Mouse (Mus musculus): ENCODE results near the gene Tedc2. TPM values are rescaled to one million over a fixed set of nuclear protein-coding genes. Genes with fewer than 3 reads are reported as not detected.

Gene Tedc2
- 21.0 and 24.5 TPM in 2 replicates for polyA plus RNA-seq (2011; ENCODE audit: insufficient read depth, insufficient read length, low read depth, missing spikeins)

DNA sequence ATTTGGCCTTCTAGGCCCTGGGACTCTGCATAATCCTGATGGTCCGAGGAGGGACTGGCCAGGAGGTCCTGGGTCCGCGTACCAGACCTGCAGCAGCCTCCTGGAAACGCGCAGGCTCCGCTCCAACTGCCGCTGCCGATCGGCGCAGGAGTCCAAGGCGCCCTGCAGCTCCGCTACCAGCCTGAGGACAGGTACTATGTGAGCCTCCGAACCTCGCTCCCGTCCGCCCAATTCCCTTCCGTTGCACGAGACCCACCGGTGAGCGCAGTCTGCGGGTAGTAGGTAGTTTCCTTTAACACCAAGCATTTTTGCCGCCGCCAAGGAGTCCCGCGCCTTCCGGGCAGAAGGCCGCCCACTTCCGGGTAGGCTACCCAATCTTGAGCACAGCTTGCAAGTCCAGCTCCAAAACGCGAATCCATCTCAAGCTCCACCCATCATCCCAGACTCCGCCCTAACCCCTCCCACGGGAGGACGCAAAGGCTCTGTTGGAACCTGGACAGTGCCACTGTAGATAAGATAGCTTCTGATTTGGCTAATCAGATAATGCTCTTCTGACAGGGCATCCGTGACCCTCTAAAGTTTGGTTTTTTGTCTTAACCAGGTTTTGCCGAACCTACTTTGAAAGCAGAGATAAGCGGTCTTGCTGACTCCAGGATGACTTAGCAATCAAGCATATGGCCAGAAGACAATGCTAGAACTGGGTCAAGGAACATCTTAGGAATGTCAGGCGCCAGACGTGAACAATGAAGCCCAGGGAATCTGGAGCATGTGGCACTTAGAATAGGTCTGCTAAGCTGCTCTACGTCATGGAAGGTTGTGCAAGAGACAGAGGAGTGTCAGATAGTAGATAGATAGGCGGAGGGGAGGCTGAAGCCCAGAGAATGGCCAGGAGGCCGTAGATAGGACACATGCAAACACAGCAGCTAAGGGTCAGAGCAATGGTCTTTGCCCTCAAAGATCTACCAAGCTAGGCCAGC is at the start of gene Tedc2:
Tedc2 (minus strand) TSS at position 417 of the 977 bp plus-strand sequence.
- Histone ChIP-seq H3K4me3 (ENCODE audit: low read depth, low read length) (peak within 1 kb of the TSS; percentile 85), H3K9ac (ENCODE audit: low read depth, poor library complexity, severe bottlenecking) (peak within 1 kb of the TSS; percentile 67), H3K4me1 (ENCODE audit: control insufficient read depth, insufficient read depth, low read length) (peaks cover 5% of the 10 kb centered on the region), H3K9me3 (replicated peaks; ENCODE audit: control insufficient read depth, insufficient read depth, low read length, poor library complexity, severe bottlenecking) (no peaks in the 10 kb centered on the region), H3K36me3 (ENCODE audit: control insufficient read depth, insufficient read depth, low read length, poor library complexity, severe bottlenecking) (peaks cover 26% of the 10 kb centered on the region), H3K27ac (ENCODE audit: insufficient read depth, low read length) (peak within 1 kb of the TSS; percentile 45), H3K27me3 (ENCODE audit: control insufficient read depth, insufficient read depth, low read length, poor library complexity, severe bottlenecking) (no peaks in the 10 kb centered on the region)
- TF ChIP-seq EP300 (IDR thresholded peaks at IDR 0.05; ENCODE audit: insufficient read depth, low read depth, low read length) (0 out of 2 replicates have a peak, but pooled peaks have one; percentile 18), POLR2A (IDR thresholded peaks at IDR 0.05; ENCODE audit: insufficient read depth, low read length) (peak; percentile 45), CTCF (IDR thresholded peaks at IDR 0.05; ENCODE audit: low read depth, low read length) (no peak)

DNA sequence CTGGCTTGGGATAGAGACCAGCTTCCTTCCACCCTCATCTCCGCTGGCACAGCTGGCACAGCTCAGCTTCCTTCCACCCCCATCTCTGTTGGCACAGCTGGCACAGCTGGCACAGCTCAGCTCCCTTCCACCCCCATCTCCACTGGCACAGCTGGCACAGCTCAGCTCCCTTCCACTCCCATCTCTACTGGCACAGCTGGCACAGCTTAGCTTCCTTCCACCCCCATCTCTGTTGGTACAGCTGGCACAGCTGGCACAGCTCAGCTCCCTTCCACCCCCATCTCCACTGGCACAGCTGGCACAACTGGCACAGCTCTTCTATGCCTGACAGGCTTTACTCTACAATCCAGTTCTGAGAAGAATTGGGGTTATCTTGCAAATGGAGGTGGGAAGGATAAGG is 46.5 kb upstream of the Tedc2 start:
- Histone ChIP-seq H3K4me1 (ENCODE audit: control insufficient read depth, insufficient read depth, low read length) (no peaks in the 10 kb centered on the region), H3K36me3 (ENCODE audit: control insufficient read depth, insufficient read depth, low read length, poor library complexity, severe bottlenecking) (no peaks in the 10 kb centered on the region), H3K9ac (ENCODE audit: low read depth, poor library complexity, severe bottlenecking) (no peak overlapping the region), H3K27me3 (ENCODE audit: control insufficient read depth, insufficient read depth, low read length, poor library complexity, severe bottlenecking) (no peaks in the 10 kb centered on the region), H3K9me3 (replicated peaks; ENCODE audit: control insufficient read depth, insufficient read depth, low read length, poor library complexity, severe bottlenecking) (no peaks in the 10 kb centered on the region), H3K27ac (ENCODE audit: insufficient read depth, low read length) (no peak overlapping the region), H3K4me3 (ENCODE audit: low read depth, low read length) (no peak overlapping the region)
- no peak for TF ChIP-seq EP300 (IDR thresholded peaks at IDR 0.05; ENCODE audit: insufficient read depth, low read depth, low read length)
- TF ChIP-seq POLR2A (IDR thresholded peaks at IDR 0.05; ENCODE audit: insufficient read depth, low read length): no peak
- TF ChIP-seq CTCF (IDR thresholded peaks at IDR 0.05; ENCODE audit: low read depth, low read length): no peak

DNA sequence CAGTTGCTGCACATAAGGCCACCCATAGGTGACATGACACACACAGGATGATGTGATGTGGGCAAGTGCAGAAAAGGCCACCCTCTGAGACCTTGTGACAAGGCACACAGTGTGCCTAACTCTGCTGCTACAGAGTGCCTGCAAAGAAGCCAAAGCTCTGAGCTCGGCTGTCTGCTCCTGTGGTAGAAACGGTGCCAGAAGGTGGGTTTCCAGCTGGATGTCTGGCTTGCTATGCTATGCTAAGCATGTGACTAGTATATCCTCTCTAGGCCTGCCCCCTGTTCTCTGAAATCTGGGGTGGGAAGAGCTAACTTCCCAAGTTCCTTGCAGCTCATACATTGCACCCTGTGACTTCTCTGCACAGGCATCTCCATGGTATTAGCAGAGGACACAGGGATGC is 44.1 kb upstream of the Tedc2 start:
- Histone ChIP-seq H3K27me3 (ENCODE audit: control insufficient read depth, insufficient read depth, low read length, poor library complexity, severe bottlenecking) (no peaks in the 10 kb centered on the region), H3K4me3 (ENCODE audit: low read depth, low read length) (no peak overlapping the region)
- TF ChIP-seq POLR2A (IDR thresholded peaks at IDR 0.05; ENCODE audit: insufficient read depth, low read length) (no peak), EP300 (IDR thresholded peaks at IDR 0.05; ENCODE audit: insufficient read depth, low read depth, low read length) (no peak), CTCF (IDR thresholded peaks at IDR 0.05; ENCODE audit: low read depth, low read length) (no peak)

DNA sequence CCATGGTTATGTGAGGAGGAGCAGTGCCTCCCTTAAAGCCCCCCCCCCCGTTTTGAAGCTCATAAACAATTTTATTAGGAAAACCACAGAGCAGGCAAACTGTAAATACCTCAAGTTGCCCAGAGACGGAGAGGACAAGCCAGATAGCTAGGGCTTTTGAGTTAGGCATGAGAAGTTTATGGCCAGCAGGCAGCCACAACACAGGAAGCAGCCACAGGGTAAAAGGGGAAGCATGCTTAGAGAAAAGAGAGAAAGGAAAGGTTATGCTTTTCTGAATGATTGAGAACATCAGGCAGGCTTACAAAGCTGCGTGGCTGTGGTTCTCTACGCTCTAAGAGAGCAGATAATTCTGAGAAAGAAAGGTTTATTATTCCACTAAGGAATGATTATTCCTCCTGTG is 39.9 kb upstream of the Tedc2 start:
- Histone ChIP-seq H3K9ac (ENCODE audit: low read depth, poor library complexity, severe bottlenecking) (no peak overlapping the region), H3K9me3 (replicated peaks; ENCODE audit: control insufficient read depth, insufficient read depth, low read length, poor library complexity, severe bottlenecking) (no peaks in the 10 kb centered on the region), H3K27me3 (ENCODE audit: control insufficient read depth, insufficient read depth, low read length, poor library complexity, severe bottlenecking) (no peaks in the 10 kb centered on the region), H3K27ac (ENCODE audit: insufficient read depth, low read length) (no peak overlapping the region), H3K4me3 (ENCODE audit: low read depth, low read length) (no peak overlapping the region), H3K4me1 (ENCODE audit: control insufficient read depth, insufficient read depth, low read length) (no peaks in the 10 kb centered on the region), H3K36me3 (ENCODE audit: control insufficient read depth, insufficient read depth, low read length, poor library complexity, severe bottlenecking) (no peaks in the 10 kb centered on the region)
- no peak for TF ChIP-seq POLR2A (IDR thresholded peaks at IDR 0.05; ENCODE audit: insufficient read depth, low read length)
- TF ChIP-seq EP300 (IDR thresholded peaks at IDR 0.05; ENCODE audit: insufficient read depth, low read depth, low read length): no peak
- no peak for TF ChIP-seq CTCF (IDR thresholded peaks at IDR 0.05; ENCODE audit: low read depth, low read length)

More for the DNA sequence above, 44.1 kb upstream of the Tedc2 start:
- Histone ChIP-seq H3K36me3 (ENCODE audit: control insufficient read depth, insufficient read depth, low read length, poor library complexity, severe bottlenecking) (no peaks in the 10 kb centered on the region), H3K9me3 (replicated peaks; ENCODE audit: control insufficient read depth, insufficient read depth, low read length, poor library complexity, severe bottlenecking) (no peaks in the 10 kb centered on the region), H3K27ac (ENCODE audit: insufficient read depth, low read length) (no peak overlapping the region), H3K4me1 (ENCODE audit: control insufficient read depth, insufficient read depth, low read length) (no peaks in the 10 kb centered on the region), H3K9ac (ENCODE audit: low read depth, poor library complexity, severe bottlenecking) (no peak overlapping the region)

DNA sequence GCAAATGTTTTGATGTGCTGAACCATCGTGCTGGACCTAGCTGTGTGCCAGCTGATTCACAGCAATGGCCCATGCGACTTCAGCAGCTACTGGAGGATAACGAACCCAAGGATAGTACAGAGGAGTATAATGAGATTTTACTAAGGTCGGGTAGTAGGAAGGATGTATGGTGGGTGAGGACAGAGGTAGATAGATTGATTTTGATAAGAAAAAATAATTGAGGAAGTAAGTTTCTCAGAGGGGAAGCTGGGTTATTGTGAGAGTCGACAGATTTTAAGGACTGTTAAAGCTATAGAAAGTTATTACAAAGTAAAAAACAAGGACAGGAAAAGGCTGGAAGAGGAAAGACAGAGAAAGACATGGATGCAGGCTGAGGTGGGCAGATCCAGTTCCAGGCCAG is 39.1 kb upstream of the Tedc2 start:
- H3K36me3 ChIP-seq (ENCODE audit: control insufficient read depth, insufficient read depth, low read length, poor library complexity, severe bottlenecking): no peaks in the 10 kb centered on the region
- H3K9me3 ChIP-seq (replicated peaks; ENCODE audit: control insufficient read depth, insufficient read depth, low read length, poor library complexity, severe bottlenecking): no peaks in the 10 kb centered on the region
- H3K27me3 ChIP-seq (ENCODE audit: control insufficient read depth, insufficient read depth, low read length, poor library complexity, severe bottlenecking): no peaks in the 10 kb centered on the region
- H3K4me3 ChIP-seq (ENCODE audit: low read depth, low read length): no peak overlapping the region
- no peak overlapping the region for H3K9ac ChIP-seq (ENCODE audit: low read depth, poor library complexity, severe bottlenecking)
- no peak for TF ChIP-seq CTCF (IDR thresholded peaks at IDR 0.05; ENCODE audit: low read depth, low read length)
- TF ChIP-seq EP300 (IDR thresholded peaks at IDR 0.05; ENCODE audit: insufficient read depth, low read depth, low read length): no peak
- TF ChIP-seq POLR2A (IDR thresholded peaks at IDR 0.05; ENCODE audit: insufficient read depth, low read length): no peak
- no peak overlapping the region for H3K27ac ChIP-seq (ENCODE audit: insufficient read depth, low read length)
- no peaks in the 10 kb centered on the region for H3K4me1 ChIP-seq (ENCODE audit: control insufficient read depth, insufficient read depth, low read length)

DNA sequence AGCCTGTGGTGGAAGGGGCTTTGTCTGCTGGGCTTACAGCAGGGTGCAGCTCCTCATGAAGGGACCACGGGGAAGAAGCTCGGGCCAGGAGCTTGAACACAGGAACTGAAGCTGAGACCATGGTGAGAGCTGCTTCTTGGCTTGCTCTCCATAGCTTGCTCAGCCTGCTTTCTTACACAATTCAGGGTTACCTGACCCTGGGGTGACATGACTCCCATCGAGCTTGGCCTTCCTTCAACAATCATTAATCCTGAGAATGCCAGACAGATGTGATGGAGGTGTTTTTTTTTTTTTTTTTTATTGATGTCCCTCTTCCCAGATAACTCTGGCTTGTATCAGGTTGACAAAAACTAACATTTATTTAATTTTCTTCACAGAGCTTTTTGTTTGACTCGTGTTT is 38.3 kb upstream of the Tedc2 start:
- Histone ChIP-seq H3K4me3 (ENCODE audit: low read depth, low read length) (no peak overlapping the region), H3K36me3 (ENCODE audit: control insufficient read depth, insufficient read depth, low read length, poor library complexity, severe bottlenecking) (no peaks in the 10 kb centered on the region), H3K27ac (ENCODE audit: insufficient read depth, low read length) (no peak overlapping the region), H3K9ac (ENCODE audit: low read depth, poor library complexity, severe bottlenecking) (no peak overlapping the region), H3K27me3 (ENCODE audit: control insufficient read depth, insufficient read depth, low read length, poor library complexity, severe bottlenecking) (no peaks in the 10 kb centered on the region), H3K4me1 (ENCODE audit: control insufficient read depth, insufficient read depth, low read length) (no peaks in the 10 kb centered on the region), H3K9me3 (replicated peaks; ENCODE audit: control insufficient read depth, insufficient read depth, low read length, poor library complexity, severe bottlenecking) (no peaks in the 10 kb centered on the region)
- TF ChIP-seq CTCF (IDR thresholded peaks at IDR 0.05; ENCODE audit: low read depth, low read length): no peak
- no peak for TF ChIP-seq POLR2A (IDR thresholded peaks at IDR 0.05; ENCODE audit: insufficient read depth, low read length)
- TF ChIP-seq EP300 (IDR thresholded peaks at IDR 0.05; ENCODE audit: insufficient read depth, low read depth, low read length): no peak
